Mouse (Mus musculus) kidney, adult 8-10 months (tissue): ENCODE results near the gene Ntn5.
"Not testable (repeated sequence)": the region's sequence is repeated elsewhere in the genome, so short reads cannot be mapped to it uniquely, and the experiment has no call there.

Experiments used
- DNase-seq, 2 experiments: peaks; one replicate each; pipeline ENCODE4 v3.0.0; 2022

The Ntn5 gene

GRCm38 (mm10) chr7:45683396-45684050 lies at the start of gene Ntn5:
Gene Ntn5 (plus strand): TSS chr7:45684022.
- DNase-seq, result no peak

GRCm38 (mm10) chr7:45634946-45635681 lies 48.7 kb upstream of the Ntn5 start:
- peak in 1 of 2 experiments; percentile 53 for DNase-seq

GRCm38 (mm10) chr7:45635711-45636688 lies 47.8 kb upstream of the Ntn5 start:
- DNase-seq, result no peak

- no peak for DNase-seq
Measured at GRCm38 (mm10) chr7:45637710-45638109, 46.1 kb upstream of the Ntn5 start.

GRCm38 (mm10) chr7:45638623-45639401 lies 45.0 kb upstream of the Ntn5 start:
- DNase-seq, result peak; percentile 92

DNA sequence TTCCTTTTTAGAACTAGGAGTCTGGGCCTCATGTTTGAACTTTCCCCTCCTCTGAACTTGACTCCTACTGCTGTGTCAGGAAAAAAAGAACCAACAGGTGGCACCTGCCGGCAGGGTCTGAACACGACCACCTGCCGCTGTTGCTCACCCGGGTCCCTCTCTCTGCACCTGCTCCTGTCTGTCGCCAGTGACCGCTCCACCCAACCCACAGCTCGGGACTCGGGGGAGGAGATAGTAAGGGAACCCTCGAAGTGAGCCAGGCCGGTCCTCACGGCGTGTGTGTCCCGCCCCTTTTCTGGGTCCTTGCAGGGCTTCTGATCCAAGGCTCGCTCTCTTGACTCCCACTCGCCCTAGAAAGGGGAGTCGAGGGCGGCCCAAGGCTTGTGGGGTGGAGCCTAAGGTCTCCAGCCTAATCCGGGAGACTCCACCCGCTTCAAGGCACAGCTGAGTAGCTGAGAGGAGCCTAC lies 44.2 kb upstream of the Ntn5 start, which contains the start of gene Mamstr:
TSS of gene Mamstr (plus strand) at position 417 of the 467 bp plus-strand sequence.
- no peak for DNase-seq

- no peak for DNase-seq
Measured at GRCm38 (mm10) chr7:45640191-45640957, 43.4 kb upstream of the Ntn5 start.

- DNase-seq, result no peak
Measured at GRCm38 (mm10) chr7:45641391-45642040, 42.3 kb upstream of the Ntn5 start.

GRCm38 (mm10) chr7:45642083-45642482 lies 41.7 kb upstream of the Ntn5 start:
- no peak for DNase-seq

GRCm38 (mm10) chr7:45642503-45643255 lies 41.1 kb upstream of the Ntn5 start:
- no peak for DNase-seq

- peak; percentile 84 to 90 for DNase-seq
Measured at GRCm38 (mm10) chr7:45643441-45644178, 40.2 kb upstream of the Ntn5 start.

DNA sequence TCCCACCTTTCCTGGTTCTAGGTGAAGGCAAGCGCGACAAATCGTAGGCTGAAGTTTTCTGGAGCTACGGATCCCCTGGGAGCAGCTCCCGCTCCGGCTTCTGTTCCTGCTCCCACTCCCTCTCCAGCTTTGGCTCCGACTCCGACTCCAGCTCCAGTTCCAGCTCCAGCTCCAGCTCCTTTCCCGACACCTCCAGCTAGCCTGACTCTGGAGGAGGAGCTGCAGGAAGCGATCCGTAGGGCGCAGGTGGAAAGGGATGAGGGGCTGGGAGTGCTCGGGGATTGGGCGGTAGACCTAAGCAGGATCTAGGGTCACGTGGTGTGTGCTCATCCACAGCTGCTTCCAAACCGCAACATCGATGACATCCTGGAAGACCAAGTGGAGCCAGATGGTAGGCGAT lies 39.6 kb upstream of the Ntn5 start:
- DNase-seq, result no peak

- DNase-seq, result no peak
Measured at GRCm38 (mm10) chr7:45644872-45645590, 38.8 kb upstream of the Ntn5 start.

GRCm38 (mm10) chr7:45645591-45645971 lies 38.2 kb upstream of the Ntn5 start:
- no peak for DNase-seq

- no peak for DNase-seq
Measured at GRCm38 (mm10) chr7:45646671-45647070, 37.2 kb upstream of the Ntn5 start.

- no peak for DNase-seq
Measured at GRCm38 (mm10) chr7:45649351-45649750, 34.5 kb upstream of the Ntn5 start.

- not testable (repeated sequence) for DNase-seq
Measured at GRCm38 (mm10) chr7:45650484-45650883, 33.3 kb upstream of the Ntn5 start.

GRCm38 (mm10) chr7:45654424-45655047 lies 29.3 kb upstream of the Ntn5 start:
- no peak for DNase-seq
